Mouse (Mus musculus) liver, postnatal 0 days (tissue): ENCODE measurements at regions not wholly inside any gene's neighbourhood (a gene's known extent, or its start where the extent isn't known, plus 50 kb on each side); places are given as distances from the start of the nearest gene placed in this dataset.

ENCODE experiments used
- CTCF ChIP-seq: sonication (generic); IDR thresholded peaks from 2 replicates; pipeline ENCODE4 v1.5.1; 2016; ENCODE audit warnings: antibody characterized with exemption, low read depth
- EP300 ChIP-seq: IDR thresholded peaks from 2 replicates; pipeline ENCODE4 v1.6.1; 2016; ENCODE audit warnings: antibody characterized with exemption, low read depth, mild to moderate bottlenecking

DNA sequence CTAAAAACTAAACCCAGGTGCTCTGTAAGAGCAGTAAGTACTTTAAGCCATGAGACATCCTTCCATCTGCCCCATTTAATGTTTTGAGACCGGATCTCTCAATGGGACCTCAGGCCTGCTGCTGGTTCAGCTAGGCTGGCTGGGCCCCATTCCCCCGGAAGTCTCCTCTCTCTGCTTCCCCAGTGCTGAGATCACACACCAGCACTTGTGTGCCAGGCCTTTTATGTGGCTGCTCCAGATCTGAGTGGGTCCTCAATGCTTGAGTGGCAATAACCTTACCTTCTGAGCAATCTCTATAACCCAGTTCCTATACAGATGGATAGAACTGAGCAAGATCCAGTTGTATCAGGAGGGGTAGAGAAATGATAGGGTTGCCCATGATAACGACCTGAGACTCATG is 118.9 kb upstream of the Tgfbr2 start:
- TF ChIP-seq CTCF (no peak), EP300 (no peak)
